Mouse (Mus musculus): Measurements from ENCODE around the gene Cacng6. TPM values are rescaled to one million over a fixed set of nuclear protein-coding genes. Genes with fewer than 3 reads are reported as not detected.
"Not testable (repeated sequence)": the region's sequence is repeated elsewhere in the genome, so short reads cannot be mapped to it uniquely, and the experiment has no call there.

Cacng6 gene
- polyA plus RNA-seq, 1 experiment: 0.15 TPM

GRCm38 (mm10) chr7:3389444-3390412 is 34.3 kb upstream of the Cacng6 start:
- H3K36me3 ChIP-seq (ENCODE audit: control insufficient read depth, insufficient read depth, low read length): no peaks in the 10 kb centered on the region
- no peak overlapping the region for H3K4me3 ChIP-seq (ENCODE audit: extremely low read depth, insufficient read depth, insufficient read length)
- WGBS: 4% methylated on average over 17 of the region's 17 CpGs
- no peak for DNase-seq (ENCODE audit: low read depth in 1 of 2, low spot score in 2 of 2)
- H3K4me1 ChIP-seq (ENCODE audit: control insufficient read depth, insufficient read depth, insufficient read length): no peaks in the 10 kb centered on the region
- TF ChIP-seq POLR2A (IDR thresholded peaks at IDR 0.05; ENCODE audit: low read depth, low read length): no peak
- no peak for TF ChIP-seq CTCF (IDR thresholded peaks at IDR 0.05; ENCODE audit: extremely low read depth, insufficient read depth, insufficient read length, insufficient replicate concordance)
- H3K27me3 ChIP-seq (ENCODE audit: control insufficient read depth, insufficient read depth, low read length): no peaks in the 10 kb centered on the region
- no peak overlapping the region for H3K27ac ChIP-seq (ENCODE audit: insufficient read depth, low read length)

GRCm38 (mm10) chr7:3390413-3391080 is 33.4 kb upstream of the Cacng6 start, which contains the start of gene Cacng8:
Gene Cacng8 (plus strand): TSS chr7:3390683.
- no peak within 1 kb of the TSS for H3K4me3 ChIP-seq (ENCODE audit: extremely low read depth, insufficient read depth, insufficient read length)
- H3K36me3 ChIP-seq (ENCODE audit: control insufficient read depth, insufficient read depth, low read length): no peaks in the 10 kb centered on the region
- H3K4me1 ChIP-seq (ENCODE audit: control insufficient read depth, insufficient read depth, insufficient read length): no peaks in the 10 kb centered on the region
- DNase-seq (ENCODE audit: low read depth in 1 of 2, low spot score in 2 of 2): no peak
- TF ChIP-seq POLR2A (IDR thresholded peaks at IDR 0.05; ENCODE audit: low read depth, low read length): no peak
- TF ChIP-seq CTCF (IDR thresholded peaks at IDR 0.05; ENCODE audit: extremely low read depth, insufficient read depth, insufficient read length, insufficient replicate concordance): no peak
- H3K27ac ChIP-seq (ENCODE audit: insufficient read depth, low read length): no peak within 1 kb of the TSS
- no peaks in the 10 kb centered on the region for H3K27me3 ChIP-seq (ENCODE audit: control insufficient read depth, insufficient read depth, low read length)
- 5% methylated on average over 7 of the region's 7 CpGs for WGBS

GRCm38 (mm10) chr7:3391081-3391451 is 32.9 kb upstream of the Cacng6 start:
- no peak for TF ChIP-seq CTCF (IDR thresholded peaks at IDR 0.05; ENCODE audit: extremely low read depth, insufficient read depth, insufficient read length, insufficient replicate concordance)
- TF ChIP-seq POLR2A (IDR thresholded peaks at IDR 0.05; ENCODE audit: low read depth, low read length): no peak
- Histone ChIP-seq H3K4me1 (ENCODE audit: control insufficient read depth, insufficient read depth, insufficient read length) (no peaks in the 10 kb centered on the region), H3K27ac (ENCODE audit: insufficient read depth, low read length) (no peak overlapping the region), H3K36me3 (ENCODE audit: control insufficient read depth, insufficient read depth, low read length) (no peaks in the 10 kb centered on the region), H3K4me3 (ENCODE audit: extremely low read depth, insufficient read depth, insufficient read length) (no peak overlapping the region), H3K27me3 (ENCODE audit: control insufficient read depth, insufficient read depth, low read length) (no peaks in the 10 kb centered on the region)
- DNase-seq (ENCODE audit: low read depth in 1 of 2, low spot score in 2 of 2): no peak
- 20% methylated on average over 12 of the region's 12 CpGs for WGBS

GRCm38 (mm10) chr7:3391809-3392208 is 32.2 kb upstream of the Cacng6 start:
- DNase-seq (ENCODE audit: low read depth in 1 of 2, low spot score in 2 of 2): no peak
- Histone ChIP-seq H3K27me3 (ENCODE audit: control insufficient read depth, insufficient read depth, low read length) (no peaks in the 10 kb centered on the region), H3K36me3 (ENCODE audit: control insufficient read depth, insufficient read depth, low read length) (no peaks in the 10 kb centered on the region), H3K4me3 (ENCODE audit: extremely low read depth, insufficient read depth, insufficient read length) (no peak overlapping the region), H3K4me1 (ENCODE audit: control insufficient read depth, insufficient read depth, insufficient read length) (no peaks in the 10 kb centered on the region), H3K27ac (ENCODE audit: insufficient read depth, low read length) (no peak overlapping the region)
- no peak for TF ChIP-seq POLR2A (IDR thresholded peaks at IDR 0.05; ENCODE audit: low read depth, low read length)
- 71% methylated on average over 4 of the region's 4 CpGs for WGBS

GRCm38 (mm10) chr7:3397355-3397754 is 26.6 kb upstream of the Cacng6 start:
- H3K4me3 ChIP-seq (ENCODE audit: extremely low read depth, insufficient read depth, insufficient read length): no peak overlapping the region
- H3K4me1 ChIP-seq (ENCODE audit: control insufficient read depth, insufficient read depth, insufficient read length): no peaks in the 10 kb centered on the region
- H3K27ac ChIP-seq (ENCODE audit: insufficient read depth, low read length): no peak overlapping the region
- H3K27me3 ChIP-seq (ENCODE audit: control insufficient read depth, insufficient read depth, low read length): no peaks in the 10 kb centered on the region
- TF ChIP-seq CTCF (IDR thresholded peaks at IDR 0.05; ENCODE audit: extremely low read depth, insufficient read depth, insufficient read length, insufficient replicate concordance) (no peak), POLR2A (IDR thresholded peaks at IDR 0.05; ENCODE audit: low read depth, low read length) (no peak)
- WGBS: 84% methylated on average over 10 of the region's 10 CpGs
- no peak for DNase-seq (ENCODE audit: low read depth in 1 of 2, low spot score in 2 of 2)
- H3K36me3 ChIP-seq (ENCODE audit: control insufficient read depth, insufficient read depth, low read length): no peaks in the 10 kb centered on the region

- 74% methylated on average over 7 of the region's 7 CpGs for WGBS
- TF ChIP-seq CTCF (IDR thresholded peaks at IDR 0.05; ENCODE audit: extremely low read depth, insufficient read depth, insufficient read length, insufficient replicate concordance) (no peak), POLR2A (IDR thresholded peaks at IDR 0.05; ENCODE audit: low read depth, low read length) (no peak)
- H3K27me3 ChIP-seq (ENCODE audit: control insufficient read depth, insufficient read depth, low read length): no peaks in the 10 kb centered on the region
These were observed 26.2 kb upstream of the Cacng6 start for GRCm38 (mm10) chr7:3397797-3398196.

GRCm38 (mm10) chr7:3398363-3398762 is 25.6 kb upstream of the Cacng6 start:
- H3K4me1 ChIP-seq (ENCODE audit: control insufficient read depth, insufficient read depth, insufficient read length); H3K27me3 ChIP-seq (ENCODE audit: control insufficient read depth, insufficient read depth, low read length); H3K4me3 ChIP-seq (ENCODE audit: extremely low read depth, insufficient read depth, insufficient read length); H3K36me3 ChIP-seq (ENCODE audit: control insufficient read depth, insufficient read depth, low read length); DNase-seq (ENCODE audit: low read depth in 1 of 2, low spot score in 2 of 2); H3K27ac ChIP-seq (ENCODE audit: insufficient read depth, low read length): not testable (repeated sequence)
- 90% methylated on average over 8 of the region's 8 CpGs for WGBS

More at GRCm38 (mm10) chr7:3397797-3398196, 26.2 kb upstream of the Cacng6 start:
- Histone ChIP-seq H3K4me3 (ENCODE audit: extremely low read depth, insufficient read depth, insufficient read length) (no peak overlapping the region), H3K4me1 (ENCODE audit: control insufficient read depth, insufficient read depth, insufficient read length) (no peaks in the 10 kb centered on the region), H3K27ac (ENCODE audit: insufficient read depth, low read length) (no peak overlapping the region), H3K36me3 (ENCODE audit: control insufficient read depth, insufficient read depth, low read length) (no peaks in the 10 kb centered on the region)
- DNase-seq (ENCODE audit: low read depth in 1 of 2, low spot score in 2 of 2): no peak

All from spleen, adult 2 months (tissue).